Mouse (Mus musculus): ENCODE measurements around the gene Mknk1. TPM values are rescaled to one million over a fixed set of nuclear protein-coding genes. Genes with fewer than 3 reads are reported as not detected.

The Mknk1 gene
- total RNA-seq, 2 experiments from 2014 or later, result 49.5 to 55.6 TPM

GRCm38 (mm10) chr4:115919911-115920310 is 80.9 kb downstream of the Mknk1 start:
- TF ChIP-seq CTCF (conservative IDR thresholded peaks at IDR 0.05), result no peak
- no peak for DNase-seq (ENCODE audit: low spot score in 2 of 2)
- Histone ChIP-seq H3K4me3 (no peak overlapping the region), H3K27ac (no peak overlapping the region)

GRCm38 (mm10) chr4:115922688-115923087 is 83.7 kb downstream of the Mknk1 start:
- DNase-seq (ENCODE audit: low spot score in 2 of 2), result no peak
- Histone ChIP-seq H3K27ac (no peak overlapping the region), H3K4me3 (no peak overlapping the region)
- TF ChIP-seq CTCF (conservative IDR thresholded peaks at IDR 0.05), result no peak

GRCm38 (mm10) chr4:115923262-115923880 is 84.4 kb downstream of the Mknk1 start:
- TF ChIP-seq CTCF (conservative IDR thresholded peaks at IDR 0.05), result no peak
- no peak overlapping the region for H3K27ac ChIP-seq
- no peak for DNase-seq (ENCODE audit: low spot score in 2 of 2)
- no peak overlapping the region for H3K4me3 ChIP-seq

GRCm38 (mm10) chr4:115927637-115928036 is 88.6 kb downstream of the Mknk1 start:
- no peak for TF ChIP-seq CTCF (conservative IDR thresholded peaks at IDR 0.05)
- no peak overlapping the region for H3K4me3 ChIP-seq
- no peak overlapping the region for H3K27ac ChIP-seq
- DNase-seq (ENCODE audit: low spot score in 2 of 2), result no peak

Other genes with a start within 250 kb of the Mknk1 start
- gene Cyp4a32, start 238.2 kb upstream of the Mknk1 start, total RNA-seq (2021), result not detected
- under 1 TPM; 0.71 to 0.72 TPM for gene Cyp4b1, start 191.5 kb upstream of the Mknk1 start, total RNA-seq (2021)
- gene Efcab14, start 101.5 kb upstream of the Mknk1 start, total RNA-seq (2021), result 10 to 100 TPM; 47.7 to 53.0 TPM
- gene Tex38, start 58.2 kb upstream of the Mknk1 start, total RNA-seq (2021), result under 1 TPM in 1 of 2 experiments, not detected in 1; 0.49 TPM
- gene Atpaf1, start 54.4 kb upstream of the Mknk1 start, total RNA-seq (2021), result 10 to 100 TPM; 54.2 to 60.9 TPM
- gene Mob3c, start 11.1 kb upstream of the Mknk1 start, total RNA-seq (2021), result 1 to 10 TPM; 4.8 to 5.0 TPM
- under 1 TPM; 0.41 to 0.42 TPM for gene Kncn, start 45.2 kb downstream of the Mknk1 start, total RNA-seq (2021)
- not detected for gene 6430628N08Rik, start 51.5 kb downstream of the Mknk1 start, total RNA-seq (2021)
- not detected for gene Dmbx1, start 100.7 kb downstream of the Mknk1 start, total RNA-seq (2021)
- gene Faah, start 178.7 kb downstream of the Mknk1 start, total RNA-seq (2021), result 100 to 1,000 TPM; 152 to 157 TPM
- 10 to 100 TPM in 1 of 2 experiments, 1 to 10 TPM in 1; 9.9 to 10.0 TPM for gene Nsun4, start 214.7 kb downstream of the Mknk1 start, total RNA-seq (2021)
- gene Uqcrh, start 235.9 kb downstream of the Mknk1 start, total RNA-seq (2021), result 100 to 1,000 TPM; 361 to 383 TPM
- 10 to 100 TPM; 42.8 to 46.4 TPM for gene Lrrc41, start 236.1 kb downstream of the Mknk1 start, total RNA-seq (2021)